Mouse (Mus musculus) forebrain, embryonic 12.5 days (tissue): ENCODE measurements around the gene Polg2. TPM values are rescaled to one million over a fixed set of nuclear protein-coding genes. Genes with fewer than 3 reads are reported as not detected.
A peak's percentile ranks its signal among the peaks of the same experiment; 100 is the strongest.

Experiments used
- ATAC-seq: fragments of 200-750 bp; cut with Nextera tagmentation; 2 replicates; pipeline ENCODE4 v1.8.0; 2017; ENCODE audit warnings: moderate TSS enrichment; ENCODE audit not compliant: low FRiP score
- H3K27ac ChIP-seq: fragments of 300-500 bp; sonication (generic); 2 replicates; pipeline ENCODE4 v1.5.1; 2016; ENCODE audit warnings: mild to moderate bottlenecking
- H3K27me3 ChIP-seq: fragments of 300-500 bp; sonication (generic); 2 replicates; pipeline ENCODE4 v1.6.1; 2016; ENCODE audit warnings: mild to moderate bottlenecking
- H3K36me3 ChIP-seq: fragments of 300-500 bp; sonication (generic); replicated peaks from 2 replicates; pipeline ENCODE4 v1.6.1; 2016; ENCODE audit warnings: mild to moderate bottlenecking
- H3K4me1 ChIP-seq: fragments of 300-500 bp; sonication (generic); 2 replicates; pipeline ENCODE4 v1.6.1; 2016
- H3K4me2 ChIP-seq: fragments of 300-500 bp; sonication (generic); 2 replicates; pipeline ENCODE4 v1.6.1; 2016; ENCODE audit warnings: mild to moderate bottlenecking, moderate library complexity
- H3K4me3 ChIP-seq: fragments of 300-500 bp; sonication (generic); replicated peaks from 2 replicates; pipeline ENCODE4 v1.5.1; 2016; ENCODE audit warnings: mild to moderate bottlenecking
- H3K9ac ChIP-seq: fragments of 300-500 bp; sonication (generic); 2 replicates; pipeline ENCODE4 v1.6.1; 2016; ENCODE audit warnings: mild to moderate bottlenecking
- H3K9me3 ChIP-seq: fragments of 300-500 bp; sonication (generic); 2 replicates; pipeline ENCODE4 v1.6.1; 2016
- WGBS: fragments of 180-500 bp; shearing (Covaris S2); methylation state at CpG from one replicate; pipeline ENCODE4 v1.1.7; 2016; 5-methylcytosine and 5-hydroxymethylcytosine counted together
- polyA plus RNA-seq: library from polyadenylated mRNA; unstranded; fragments of >200 nt; fragmentation: Nextera tagmentation; extraction: Ambion mirVana; gene quantifications from 2 replicates; pipeline ENCODE4 v1.2.1, GENCODE M21; 2016

Gene Polg2
- polyA plus RNA-seq = 10.3 and 10.4 TPM in 2 replicates

GRCm38 (mm10) chr11:106779388-106780088 lies at the start of gene Polg2:
TSS of gene Polg2 (minus strand) at chr11:106779537.
- Histone ChIP-seq H3K4me1 (peaks cover 18% of the 10 kb centered on the region), H3K27ac (peak within 1 kb of the TSS; percentile 92), H3K9me3 (no peaks in the 10 kb centered on the region), H3K27me3 (no peaks in the 10 kb centered on the region), H3K4me3 (peak within 1 kb of the TSS; percentile 65), H3K4me2 (peak within 1 kb of the TSS; percentile 71), H3K36me3 (peaks cover 60% of the 10 kb centered on the region), H3K9ac (peak within 1 kb of the TSS; percentile 77)
- WGBS = 3% methylated on average over 30 of the region's 30 CpGs
- ATAC-seq = peak; percentile 98

- no peak for ATAC-seq
- H3K27ac ChIP-seq = no peak overlapping the region
- 94% methylated on average over 7 of the region's 7 CpGs for WGBS
- no peaks in the 10 kb centered on the region for H3K27me3 ChIP-seq
- no peak overlapping the region for H3K9ac ChIP-seq
- no peaks in the 10 kb centered on the region for H3K9me3 ChIP-seq
- no peak overlapping the region for H3K4me2 ChIP-seq
- H3K4me1 ChIP-seq = no peaks in the 10 kb centered on the region
- no peak overlapping the region for H3K4me3 ChIP-seq
- peaks cover 67% of the 10 kb centered on the region for H3K36me3 ChIP-seq
These were observed 48.7 kb upstream of the Polg2 start for GRCm38 (mm10) chr11:106828079-106828478.

- no peak overlapping the region for H3K27ac ChIP-seq
- no peaks in the 10 kb centered on the region for H3K4me1 ChIP-seq
- no peak overlapping the region for H3K4me2 ChIP-seq
- no peaks in the 10 kb centered on the region for H3K27me3 ChIP-seq
- H3K36me3 ChIP-seq = peaks cover 66% of the 10 kb centered on the region
- no peak for ATAC-seq
- WGBS = 93% methylated on average over 10 of the region's 10 CpGs
- H3K9me3 ChIP-seq = no peaks in the 10 kb centered on the region
- no peak overlapping the region for H3K9ac ChIP-seq
- no peak overlapping the region for H3K4me3 ChIP-seq
These were observed 45.1 kb upstream of the Polg2 start for GRCm38 (mm10) chr11:106824403-106824802.

GRCm38 (mm10) chr11:106823741-106824140 lies 44.4 kb upstream of the Polg2 start:
- H3K36me3 ChIP-seq = peaks cover 72% of the 10 kb centered on the region
- H3K9me3 ChIP-seq = no peaks in the 10 kb centered on the region
- H3K27ac ChIP-seq = no peak overlapping the region
- no peak for ATAC-seq
- H3K27me3 ChIP-seq = no peaks in the 10 kb centered on the region
- no peak overlapping the region for H3K4me2 ChIP-seq
- H3K4me3 ChIP-seq = no peak overlapping the region
- H3K4me1 ChIP-seq = no peaks in the 10 kb centered on the region
- 95% methylated on average over 8 of the region's 8 CpGs for WGBS
- H3K9ac ChIP-seq = no peak overlapping the region

GRCm38 (mm10) chr11:106822911-106823310 lies 43.6 kb upstream of the Polg2 start:
- Histone ChIP-seq H3K27ac (no peak overlapping the region), H3K4me3 (no peak overlapping the region), H3K36me3 (peaks cover 65% of the 10 kb centered on the region), H3K9ac (no peak overlapping the region), H3K4me1 (peaks cover 5% of the 10 kb centered on the region; the same call in 1 of the 2 replicates), H3K27me3 (no peaks in the 10 kb centered on the region), H3K9me3 (no peaks in the 10 kb centered on the region), H3K4me2 (no peak overlapping the region)
- ATAC-seq = no peak
- 92% methylated on average over 5 of the region's 5 CpGs for WGBS

- no peak for ATAC-seq
- 88% methylated on average over 8 of the region's 8 CpGs for WGBS
- peaks cover 5% of the 10 kb centered on the region; the same call in 1 of the 2 replicates for H3K4me1 ChIP-seq
- H3K27me3 ChIP-seq = no peaks in the 10 kb centered on the region
- H3K9ac ChIP-seq = no peak overlapping the region
- H3K9me3 ChIP-seq = no peaks in the 10 kb centered on the region
- H3K27ac ChIP-seq = no peak overlapping the region
- no peak overlapping the region for H3K4me2 ChIP-seq
- no peak overlapping the region for H3K4me3 ChIP-seq
- H3K36me3 ChIP-seq = peaks cover 61% of the 10 kb centered on the region
These were observed 43.2 kb upstream of the Polg2 start for GRCm38 (mm10) chr11:106822491-106822890.

- peaks cover 61% of the 10 kb centered on the region for H3K36me3 ChIP-seq
These were observed 42.1 kb upstream of the Polg2 start for GRCm38 (mm10) chr11:106821397-106821796.

GRCm38 (mm10) chr11:106820972-106821371 lies 41.6 kb upstream of the Polg2 start:
- H3K4me1 ChIP-seq = peaks cover 5% of the 10 kb centered on the region; the same call in 1 of the 2 replicates
- no peak for ATAC-seq
- peak overlapping the region; percentile 21; the same call in 1 of the 2 replicates for H3K27ac ChIP-seq
- no peaks in the 10 kb centered on the region for H3K9me3 ChIP-seq
- no peak overlapping the region for H3K9ac ChIP-seq
- 77% methylated on average over 4 of the region's 4 CpGs for WGBS
- H3K36me3 ChIP-seq = peaks cover 61% of the 10 kb centered on the region
- no peaks in the 10 kb centered on the region for H3K27me3 ChIP-seq
- H3K4me2 ChIP-seq = no peak overlapping the region
- H3K4me3 ChIP-seq = no peak overlapping the region

More at GRCm38 (mm10) chr11:106821397-106821796, 42.1 kb upstream of the Polg2 start:
- peaks cover 5% of the 10 kb centered on the region; the same call in 1 of the 2 replicates for H3K4me1 ChIP-seq
- no peak for ATAC-seq
- H3K4me3 ChIP-seq = no peak overlapping the region
- WGBS = 88% methylated on average over 6 of the region's 6 CpGs
- H3K9ac ChIP-seq = no peak overlapping the region
- H3K27me3 ChIP-seq = no peaks in the 10 kb centered on the region
- H3K27ac ChIP-seq = no peak overlapping the region
- H3K4me2 ChIP-seq = no peak overlapping the region
- no peaks in the 10 kb centered on the region for H3K9me3 ChIP-seq

GRCm38 (mm10) chr11:106820252-106820651 lies 40.9 kb upstream of the Polg2 start:
- no peak for ATAC-seq
- no peaks in the 10 kb centered on the region for H3K27me3 ChIP-seq
- peaks cover 67% of the 10 kb centered on the region for H3K36me3 ChIP-seq
- no peak overlapping the region for H3K27ac ChIP-seq
- peaks cover 5% of the 10 kb centered on the region; the same call in 1 of the 2 replicates for H3K4me1 ChIP-seq
- no peak overlapping the region for H3K4me3 ChIP-seq
- no peaks in the 10 kb centered on the region for H3K9me3 ChIP-seq
- H3K9ac ChIP-seq = no peak overlapping the region
- H3K4me2 ChIP-seq = no peak overlapping the region
- WGBS = 89% methylated on average over 6 of the region's 6 CpGs

GRCm38 (mm10) chr11:106819595-106819994 lies 40.3 kb upstream of the Polg2 start:
- 92% methylated on average over 9 of the region's 9 CpGs for WGBS
- no peaks in the 10 kb centered on the region for H3K27me3 ChIP-seq
- 0 out of 2 replicates have a peak overlapping the region, but pooled peaks have one; percentile 31 for H3K27ac ChIP-seq
- no peak overlapping the region for H3K9ac ChIP-seq
- no peak overlapping the region for H3K4me3 ChIP-seq
- H3K36me3 ChIP-seq = peaks cover 72% of the 10 kb centered on the region
- no peak for ATAC-seq
- H3K4me2 ChIP-seq = no peak overlapping the region
- H3K9me3 ChIP-seq = no peaks in the 10 kb centered on the region
- peaks cover 5% of the 10 kb centered on the region; the same call in 1 of the 2 replicates for H3K4me1 ChIP-seq

GRCm38 (mm10) chr11:106818341-106818740 lies 39.0 kb upstream of the Polg2 start:
- 71% methylated on average over 9 of the region's 9 CpGs for WGBS
- ATAC-seq = peak; percentile 46; the same call in 1 of the 2 replicates
- no peak overlapping the region for H3K4me2 ChIP-seq
- H3K4me3 ChIP-seq = no peak overlapping the region
- peak overlapping the region; percentile 50; the same call in 1 of the 2 replicates for H3K27ac ChIP-seq
- peaks cover 76% of the 10 kb centered on the region for H3K36me3 ChIP-seq
- peaks cover 5% of the 10 kb centered on the region; the same call in 1 of the 2 replicates for H3K4me1 ChIP-seq
- no peaks in the 10 kb centered on the region for H3K27me3 ChIP-seq
- H3K9ac ChIP-seq = no peak overlapping the region
- no peaks in the 10 kb centered on the region for H3K9me3 ChIP-seq

GRCm38 (mm10) chr11:106817808-106818207 lies 38.5 kb upstream of the Polg2 start:
- H3K9me3 ChIP-seq = no peaks in the 10 kb centered on the region
- H3K4me3 ChIP-seq = no peak overlapping the region
- H3K9ac ChIP-seq = no peak overlapping the region
- H3K27me3 ChIP-seq = no peaks in the 10 kb centered on the region
- peaks cover 77% of the 10 kb centered on the region for H3K36me3 ChIP-seq
- no peak for ATAC-seq
- no peak overlapping the region for H3K4me2 ChIP-seq
- peaks cover 5% of the 10 kb centered on the region; the same call in 1 of the 2 replicates for H3K4me1 ChIP-seq
- peak overlapping the region; percentile 50; the same call in 1 of the 2 replicates for H3K27ac ChIP-seq
- WGBS = 84% methylated on average over 6 of the region's 6 CpGs
